Mouse (Mus musculus) kidney, embryonic 14.5 days (tissue): ENCODE measurements around the gene Them5. TPM values are rescaled to one million over a fixed set of nuclear protein-coding genes. Genes with fewer than 3 reads are reported as not detected.
A peak's percentile ranks its signal among the peaks of the same experiment; 100 is the strongest.

ENCODE experiments used
- ATAC-seq: fragments of 200-750 bp; cut with Nextera tagmentation; 2 replicates; pipeline ENCODE4 v1.8.0; 2017; ENCODE audit warnings: moderate number of reproducible peaks, mild to moderate bottlenecking, moderate TSS enrichment, moderate library complexity; ENCODE audit not compliant: low FRiP score, low TSS enrichment
- H3K27ac ChIP-seq: fragments of 300-500 bp; sonication (generic); 2 replicates; pipeline ENCODE4 v1.5.1; 2014; ENCODE audit warnings: low read depth, mild to moderate bottlenecking, low read length, moderate library complexity, mixed read lengths
- H3K27me3 ChIP-seq: fragments of 300-500 bp; sonication (generic); 2 replicates; pipeline ENCODE4 v1.6.1; 2014; ENCODE audit warnings: mild to moderate bottlenecking, low read length; ENCODE audit not compliant: control insufficient read depth, insufficient read depth
- H3K36me3 ChIP-seq: fragments of 300-500 bp; sonication (generic); 2 replicates; pipeline ENCODE4 v1.6.1; 2014; ENCODE audit warnings: low read length, mixed read lengths; ENCODE audit not compliant: control insufficient read depth, insufficient read depth
- H3K4me1 ChIP-seq: fragments of 300-500 bp; sonication (generic); 2 replicates; pipeline ENCODE4 v1.6.1; 2014; ENCODE audit warnings: low read length, mixed read lengths; ENCODE audit not compliant: control insufficient read depth, insufficient read depth
- H3K4me2 ChIP-seq: fragments of 300-500 bp; sonication (generic); replicated peaks from 2 replicates; pipeline ENCODE4 v1.6.1; 2014; ENCODE audit warnings: low read depth, mild to moderate bottlenecking, low read length
- H3K4me3 ChIP-seq: fragments of 300-500 bp; sonication (generic); 2 replicates; pipeline ENCODE4 v1.5.1; 2014; ENCODE audit warnings: mild to moderate bottlenecking, low read length
- H3K9ac ChIP-seq: fragments of 300-500 bp; sonication (generic); 2 replicates; pipeline ENCODE4 v1.6.1; 2014; ENCODE audit warnings: low read depth, mild to moderate bottlenecking, low read length, moderate library complexity
- H3K9me3 ChIP-seq: fragments of 300-500 bp; sonication (generic); 2 replicates; pipeline ENCODE4 v1.6.1; 2016; ENCODE audit warnings: low read length; ENCODE audit not compliant: control insufficient read depth
- WGBS: fragments of 180-500 bp; shearing (Covaris S2); extraction: QIAGEN DNeasy Blood & Tissue Kit; methylation state at CpG from one replicate; pipeline ENCODE4 v1.1.7; 2014; 5-methylcytosine and 5-hydroxymethylcytosine counted together
- polyA plus RNA-seq: library from polyadenylated mRNA; unstranded; fragments of >200 nt; fragmentation: Nextera tagmentation; extraction: Ambion mirVana; gene quantifications from 2 replicates; pipeline ENCODE4 v1.2.1, GENCODE M21; 2014

Them5 gene
- polyA plus RNA-seq, 1 experiment from 2014 or later: not detected

DNA sequence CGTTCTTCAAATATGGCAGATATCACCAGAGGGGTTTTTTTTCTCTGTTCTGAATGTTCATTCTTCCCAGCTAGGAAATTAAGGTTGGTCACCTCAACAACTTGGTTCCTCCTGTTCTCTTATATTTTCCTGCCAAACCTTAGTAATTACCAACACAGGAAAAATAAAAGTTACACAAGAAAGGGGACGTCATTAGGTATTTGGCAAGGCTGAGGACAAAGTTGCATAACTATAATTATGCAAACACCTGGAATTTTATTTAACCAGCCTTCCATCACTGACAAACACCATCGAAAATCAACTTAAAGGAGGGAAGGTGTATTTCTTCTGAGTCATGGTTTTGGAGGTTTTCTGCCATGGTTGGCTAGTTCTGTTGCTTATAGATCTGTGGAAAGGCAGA lies 3.4 kb upstream of the Them5 start:
- no peaks in the 10 kb centered on the region; the same call in 1 of the 2 replicates for H3K36me3 ChIP-seq
- no peaks in the 10 kb centered on the region for H3K4me1 ChIP-seq
- H3K9me3 ChIP-seq: no peaks in the 10 kb centered on the region
- H3K9ac ChIP-seq: no peak overlapping the region
- no peak overlapping the region for H3K4me3 ChIP-seq
- no peak overlapping the region for H3K4me2 ChIP-seq
- 87% methylated on average over 3 of the region's 3 CpGs for WGBS
- no peak for ATAC-seq
- no peak overlapping the region for H3K27ac ChIP-seq
- no peaks in the 10 kb centered on the region for H3K27me3 ChIP-seq

DNA sequence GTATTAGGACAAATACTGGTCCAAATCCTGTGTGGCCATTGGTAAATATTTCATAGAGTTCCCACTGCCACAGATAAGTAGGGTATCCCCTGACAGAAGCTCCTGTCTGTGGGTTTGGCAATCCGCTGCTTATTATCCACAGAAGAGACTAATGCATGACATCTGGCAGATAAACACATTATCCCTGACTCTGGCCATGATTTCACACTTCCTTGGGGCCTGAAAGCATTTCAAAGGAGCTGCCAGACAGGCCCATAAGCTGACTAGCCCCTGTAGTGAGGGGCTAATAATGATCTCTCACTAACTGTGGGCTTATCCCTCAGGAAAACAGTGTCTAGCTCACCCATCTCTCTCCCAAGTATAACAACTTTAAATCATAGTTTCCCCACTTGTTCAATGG lies 653 bp downstream of the Them5 start:
- Histone ChIP-seq H3K27ac (no peak overlapping the region), H3K27me3 (no peaks in the 10 kb centered on the region), H3K36me3 (no peaks in the 10 kb centered on the region), H3K9me3 (no peaks in the 10 kb centered on the region), H3K9ac (no peak overlapping the region), H3K4me1 (no peaks in the 10 kb centered on the region), H3K4me2 (no peak overlapping the region), H3K4me3 (no peak overlapping the region)
- WGBS: 60% methylated on average over 1 of the region's 1 CpGs
- no peak for ATAC-seq

DNA sequence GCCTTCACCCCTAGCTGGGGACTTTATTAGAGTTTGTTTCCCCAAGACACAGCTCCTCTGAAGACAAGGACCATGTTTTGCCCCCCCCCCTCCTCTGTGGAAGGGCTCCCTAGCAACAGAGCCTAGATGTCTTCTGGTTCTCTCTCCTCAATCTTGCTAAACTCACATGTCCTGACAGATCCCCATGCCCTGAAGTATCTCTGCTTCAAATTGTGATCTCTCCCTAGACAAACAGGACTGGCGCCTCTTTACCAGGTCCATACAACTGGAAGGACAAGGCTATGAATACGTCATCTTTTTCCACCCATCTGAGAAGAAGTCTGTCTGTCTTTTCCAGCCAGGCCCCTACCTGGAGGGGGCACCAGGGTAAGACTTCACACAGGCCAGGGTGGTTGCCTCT lies 2.3 kb downstream of the Them5 start:
- Histone ChIP-seq H3K4me2 (no peak overlapping the region), H3K9me3 (no peaks in the 10 kb centered on the region), H3K4me1 (no peaks in the 10 kb centered on the region), H3K9ac (no peak overlapping the region), H3K36me3 (no peaks in the 10 kb centered on the region), H3K4me3 (no peak overlapping the region), H3K27ac (no peak overlapping the region), H3K27me3 (no peaks in the 10 kb centered on the region)
- 87% methylated on average over 2 of the region's 2 CpGs for WGBS
- no peak for ATAC-seq

DNA sequence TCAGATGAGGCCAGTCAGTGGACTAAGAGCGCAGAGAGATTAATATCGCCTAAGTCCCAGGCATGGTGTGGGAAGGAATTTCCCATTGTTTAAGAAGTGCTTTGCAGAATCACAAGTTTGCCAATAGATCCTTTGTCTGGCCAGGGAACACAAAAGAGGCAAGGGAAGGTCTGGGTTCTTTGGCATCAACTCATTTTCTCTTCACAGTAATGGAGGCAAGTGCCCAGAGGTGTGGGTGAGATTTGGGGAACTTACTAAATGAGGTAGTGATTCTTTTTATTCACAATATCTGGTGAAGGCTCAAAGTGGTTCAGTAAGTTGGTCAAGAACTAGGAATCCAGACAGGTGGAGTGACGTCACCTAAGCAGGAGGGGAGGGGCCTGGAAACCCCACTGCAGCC lies 3.0 kb downstream of the Them5 start:
- Histone ChIP-seq H3K36me3 (no peaks in the 10 kb centered on the region), H3K9ac (no peak overlapping the region), H3K4me3 (no peak overlapping the region), H3K27me3 (no peaks in the 10 kb centered on the region), H3K4me1 (no peaks in the 10 kb centered on the region), H3K4me2 (no peak overlapping the region), H3K27ac (no peak overlapping the region), H3K9me3 (no peaks in the 10 kb centered on the region)
- no peak for ATAC-seq
- 73% methylated on average over 3 of the region's 3 CpGs for WGBS

- no peak overlapping the region for H3K4me3 ChIP-seq
- whole genome bisulfite sequencing: 70% methylated on average over 2 of the region's 2 CpGs
- H3K4me2 ChIP-seq: no peak overlapping the region
- no peaks in the 10 kb centered on the region for H3K4me1 ChIP-seq
- H3K9me3 ChIP-seq: no peaks in the 10 kb centered on the region
- ATAC-seq: no peak
- H3K9ac ChIP-seq: no peak overlapping the region
- H3K27me3 ChIP-seq: no peaks in the 10 kb centered on the region
- H3K27ac ChIP-seq: no peak overlapping the region
- H3K36me3 ChIP-seq: no peaks in the 10 kb centered on the region
Observed at GRCm38 (mm10) chr3:94348146-94348545, 6.2 kb downstream of the Them5 start.

GRCm38 (mm10) chr3:94360812-94361211 lies 18.9 kb downstream of the Them5 start:
- Histone ChIP-seq H3K9me3 (no peaks in the 10 kb centered on the region), H3K9ac (no peak overlapping the region), H3K4me1 (no peaks in the 10 kb centered on the region), H3K4me2 (no peak overlapping the region), H3K27me3 (peaks cover 24% of the 10 kb centered on the region), H3K36me3 (no peaks in the 10 kb centered on the region), H3K4me3 (no peak overlapping the region), H3K27ac (no peak overlapping the region)
- 0% methylated on average over 1 of the region's 1 CpGs for WGBS
- no peak for ATAC-seq

DNA sequence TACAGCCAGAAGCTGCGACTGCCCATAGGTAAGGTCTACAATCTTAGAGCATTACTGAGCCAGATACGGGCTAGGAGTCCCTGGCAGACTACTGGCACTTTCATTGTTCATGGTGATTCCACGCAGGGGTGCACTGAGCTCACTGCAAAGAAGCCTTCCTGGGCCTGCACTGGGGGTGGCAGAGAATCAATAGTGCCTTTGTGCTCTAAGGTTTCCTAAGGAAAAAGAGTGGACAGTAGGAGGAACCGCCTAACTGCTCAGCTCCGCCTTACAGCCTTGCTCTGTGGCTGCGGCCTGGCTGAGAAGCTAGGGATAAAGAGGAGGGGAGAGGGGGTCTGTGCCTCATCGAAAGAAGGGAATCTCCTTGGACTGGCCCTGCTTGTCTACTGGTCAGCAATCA lies 20.2 kb downstream of the Them5 start, which contains the start of gene C2cd4d:
Gene C2cd4d (plus strand): TSS at position 301 of the 400 bp plus-strand sequence.
- H3K4me2 ChIP-seq: peak within 1 kb of the TSS; percentile 94
- peak within 1 kb of the TSS; percentile 57 for H3K4me3 ChIP-seq
- H3K36me3 ChIP-seq: no peaks in the 10 kb centered on the region
- H3K9me3 ChIP-seq: no peaks in the 10 kb centered on the region
- H3K27me3 ChIP-seq: peaks cover 24% of the 10 kb centered on the region
- no peak within 1 kb of the TSS for H3K27ac ChIP-seq
- peak within 1 kb of the TSS; percentile 74 for H3K9ac ChIP-seq
- H3K4me1 ChIP-seq: no peaks in the 10 kb centered on the region
- 66% methylated on average over 7 of the region's 7 CpGs for WGBS
- no peak for ATAC-seq

DNA sequence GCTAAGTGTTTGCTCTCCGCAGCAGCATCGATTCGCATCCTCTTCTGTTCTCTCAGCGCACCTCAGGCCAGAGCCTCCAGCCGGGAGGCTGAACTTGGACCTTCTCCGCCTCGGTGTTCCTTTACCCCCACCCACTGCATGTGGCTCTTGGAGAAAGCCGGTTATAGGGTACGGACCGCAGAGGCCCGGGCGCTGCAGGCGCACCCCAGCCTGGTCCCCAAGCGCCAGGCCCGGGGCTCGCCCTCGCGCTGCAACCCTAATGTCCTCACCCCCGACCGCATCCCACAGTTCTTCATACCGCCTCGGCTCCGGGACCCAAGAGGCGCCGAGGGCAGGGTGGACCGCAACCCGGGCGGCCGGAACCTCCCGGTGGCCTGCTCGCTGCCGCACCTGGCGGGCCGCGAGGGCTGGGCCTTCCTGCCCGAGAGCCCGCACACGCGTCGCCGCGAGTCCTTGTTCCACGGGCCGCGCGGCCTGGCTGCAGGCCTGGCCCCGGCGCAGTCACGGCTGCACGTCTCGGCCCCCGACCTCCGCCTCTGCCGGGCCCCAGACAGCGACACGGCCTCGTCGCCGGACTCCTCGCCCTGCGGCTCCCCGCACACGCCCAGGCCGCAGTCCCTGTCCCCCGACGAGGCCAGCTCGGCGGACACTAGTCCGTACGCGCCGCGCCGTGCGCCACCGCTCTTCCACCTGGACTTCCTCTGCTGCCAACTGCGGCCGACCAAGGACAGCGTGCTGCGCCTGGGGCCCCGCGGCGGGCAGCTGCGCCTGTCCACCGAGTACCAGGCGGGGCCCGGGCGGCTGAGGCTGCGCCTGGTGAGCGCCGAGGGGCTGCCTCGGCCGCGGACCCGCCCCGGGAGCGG lies 21.6 kb downstream of the Them5 start:
- H3K9ac ChIP-seq: peak overlapping the region; percentile 74
- no peak overlapping the region for H3K27ac ChIP-seq
- H3K4me3 ChIP-seq: peak overlapping the region; percentile 57
- peaks cover 24% of the 10 kb centered on the region for H3K27me3 ChIP-seq
- peak; percentile 70 for ATAC-seq
- H3K36me3 ChIP-seq: no peaks in the 10 kb centered on the region
- peak overlapping the region; percentile 94 for H3K4me2 ChIP-seq
- no peaks in the 10 kb centered on the region for H3K4me1 ChIP-seq
- H3K9me3 ChIP-seq: no peaks in the 10 kb centered on the region
- 6% methylated on average over 94 of the region's 97 CpGs for WGBS

DNA sequence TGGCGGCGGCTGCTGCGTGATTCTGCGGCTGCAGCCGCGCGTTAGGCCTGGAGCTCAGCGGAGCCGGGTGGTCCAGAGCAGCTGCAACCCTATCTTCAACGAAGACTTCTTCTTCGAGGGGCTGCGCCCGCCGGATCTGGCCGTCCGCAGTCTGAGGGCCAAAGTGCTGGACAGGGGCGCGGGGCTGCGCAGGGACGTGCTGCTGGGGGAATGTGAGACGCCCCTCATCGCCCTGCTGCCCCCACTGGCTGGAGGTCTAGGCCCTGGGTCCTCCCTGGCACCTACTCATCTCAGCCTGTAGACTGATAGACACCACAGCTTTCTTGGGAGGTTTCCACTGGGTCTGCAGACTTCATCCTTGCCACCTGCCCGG lies 22.2 kb downstream of the Them5 start:
- peak overlapping the region; percentile 94 for H3K4me2 ChIP-seq
- 5% methylated on average over 18 of the region's 23 CpGs for WGBS
- peaks cover 24% of the 10 kb centered on the region for H3K27me3 ChIP-seq
- H3K27ac ChIP-seq: no peak overlapping the region
- peak; percentile 47 for ATAC-seq
- no peaks in the 10 kb centered on the region for H3K36me3 ChIP-seq
- peak overlapping the region; percentile 74 for H3K9ac ChIP-seq
- no peaks in the 10 kb centered on the region for H3K4me1 ChIP-seq
- H3K4me3 ChIP-seq: peak overlapping the region; percentile 57
- no peaks in the 10 kb centered on the region for H3K9me3 ChIP-seq
